Mouse (Mus musculus): ENCODE data around the gene Tmem28.

Gene Tmem28

GRCm38 (mm10) chrX:99820790-99821395 lies at the start of gene Tmem28:
TSS of gene Tmem28 (plus strand) at chrX:99821021.
- no peak for DNase-seq (ENCODE audit: low read depth, low spot score)
- H3K27me3 ChIP-seq (ENCODE audit: control insufficient read depth, insufficient read depth, low read length, poor library complexity, severe bottlenecking), result no peaks in the 10 kb centered on the region
- no peaks in the 10 kb centered on the region for H3K36me3 ChIP-seq (ENCODE audit: control insufficient read depth, insufficient read depth, low read length, poor library complexity, severe bottlenecking)

- DNase-seq (ENCODE audit: low read depth, low spot score), result no peak
- H3K27me3 ChIP-seq (ENCODE audit: control insufficient read depth, insufficient read depth, low read length, poor library complexity, severe bottlenecking), result no peaks in the 10 kb centered on the region
- no peaks in the 10 kb centered on the region for H3K36me3 ChIP-seq (ENCODE audit: control insufficient read depth, insufficient read depth, low read length, poor library complexity, severe bottlenecking)
These were observed 40.5 kb upstream of the Tmem28 start for GRCm38 (mm10) chrX:99780308-99780707.

GRCm38 (mm10) chrX:99808375-99808774 lies 12.4 kb upstream of the Tmem28 start:
- peak; percentile 4 for DNase-seq (ENCODE audit: low read depth, low spot score)
- Histone ChIP-seq H3K27me3 (ENCODE audit: control insufficient read depth, insufficient read depth, low read length, poor library complexity, severe bottlenecking) (no peaks in the 10 kb centered on the region), H3K36me3 (ENCODE audit: control insufficient read depth, insufficient read depth, low read length, poor library complexity, severe bottlenecking) (no peaks in the 10 kb centered on the region)

- Histone ChIP-seq H3K27me3 (ENCODE audit: control insufficient read depth, insufficient read depth, low read length, poor library complexity, severe bottlenecking) (no peaks in the 10 kb centered on the region), H3K36me3 (ENCODE audit: control insufficient read depth, insufficient read depth, low read length, poor library complexity, severe bottlenecking) (no peaks in the 10 kb centered on the region)
- peak; percentile 3 for DNase-seq (ENCODE audit: low read depth, low spot score)
These were observed 1.4 kb upstream of the Tmem28 start for GRCm38 (mm10) chrX:99819395-99819935.

- no peak for DNase-seq (ENCODE audit: low read depth, low spot score)
- no peaks in the 10 kb centered on the region for H3K36me3 ChIP-seq (ENCODE audit: control insufficient read depth, insufficient read depth, low read length, poor library complexity, severe bottlenecking)
These were observed 658 bp upstream of the Tmem28 start for GRCm38 (mm10) chrX:99819936-99820789.

GRCm38 (mm10) chrX:99842090-99842489 lies 21.3 kb downstream of the Tmem28 start:
- Histone ChIP-seq H3K27me3 (ENCODE audit: control insufficient read depth, insufficient read depth, low read length, poor library complexity, severe bottlenecking) (no peaks in the 10 kb centered on the region), H3K36me3 (ENCODE audit: control insufficient read depth, insufficient read depth, low read length, poor library complexity, severe bottlenecking) (no peaks in the 10 kb centered on the region)
- no peak for DNase-seq (ENCODE audit: low read depth, low spot score)

More at GRCm38 (mm10) chrX:99819936-99820789, 658 bp upstream of the Tmem28 start:
- H3K27me3 ChIP-seq (ENCODE audit: control insufficient read depth, insufficient read depth, low read length, poor library complexity, severe bottlenecking), result no peaks in the 10 kb centered on the region

GRCm38 (mm10) chrX:99853261-99853741 lies 32.5 kb downstream of the Tmem28 start:
- DNase-seq (ENCODE audit: low read depth, low spot score), result peak; percentile 34
- Histone ChIP-seq H3K27me3 (ENCODE audit: control insufficient read depth, insufficient read depth, low read length, poor library complexity, severe bottlenecking) (no peaks in the 10 kb centered on the region; the same call in 1 of the 2 replicates), H3K36me3 (ENCODE audit: control insufficient read depth, insufficient read depth, low read length, poor library complexity, severe bottlenecking) (no peaks in the 10 kb centered on the region)

GRCm38 (mm10) chrX:99853834-99854233 lies 33.0 kb downstream of the Tmem28 start:
- no peak for DNase-seq (ENCODE audit: low read depth, low spot score)
- H3K27me3 ChIP-seq (ENCODE audit: control insufficient read depth, insufficient read depth, low read length, poor library complexity, severe bottlenecking), result no peaks in the 10 kb centered on the region; the same call in 1 of the 2 replicates
- no peaks in the 10 kb centered on the region for H3K36me3 ChIP-seq (ENCODE audit: control insufficient read depth, insufficient read depth, low read length, poor library complexity, severe bottlenecking)

- no peak for DNase-seq (ENCODE audit: low read depth, low spot score)
- Histone ChIP-seq H3K27me3 (ENCODE audit: control insufficient read depth, insufficient read depth, low read length, poor library complexity, severe bottlenecking) (no peaks in the 10 kb centered on the region), H3K36me3 (ENCODE audit: control insufficient read depth, insufficient read depth, low read length, poor library complexity, severe bottlenecking) (no peaks in the 10 kb centered on the region)
These were observed 51.4 kb downstream of the Tmem28 start for GRCm38 (mm10) chrX:99872228-99872627.

- DNase-seq (ENCODE audit: low read depth, low spot score), result no peak
- H3K36me3 ChIP-seq (ENCODE audit: control insufficient read depth, insufficient read depth, low read length, poor library complexity, severe bottlenecking), result no peaks in the 10 kb centered on the region
These were observed 51.9 kb downstream of the Tmem28 start for GRCm38 (mm10) chrX:99872632-99873201.

GRCm38 (mm10) chrX:99873259-99873919 lies 52.6 kb downstream of the Tmem28 start:
- Histone ChIP-seq H3K27me3 (ENCODE audit: control insufficient read depth, insufficient read depth, low read length, poor library complexity, severe bottlenecking) (no peaks in the 10 kb centered on the region), H3K36me3 (ENCODE audit: control insufficient read depth, insufficient read depth, low read length, poor library complexity, severe bottlenecking) (no peaks in the 10 kb centered on the region)
- no peak for DNase-seq (ENCODE audit: low read depth, low spot score)

More at GRCm38 (mm10) chrX:99872632-99873201, 51.9 kb downstream of the Tmem28 start:
- no peaks in the 10 kb centered on the region for H3K27me3 ChIP-seq (ENCODE audit: control insufficient read depth, insufficient read depth, low read length, poor library complexity, severe bottlenecking)

GRCm38 (mm10) chrX:99873920-99874296 lies 53.1 kb downstream of the Tmem28 start:
- no peak for DNase-seq (ENCODE audit: low read depth, low spot score)
- Histone ChIP-seq H3K27me3 (ENCODE audit: control insufficient read depth, insufficient read depth, low read length, poor library complexity, severe bottlenecking) (no peaks in the 10 kb centered on the region), H3K36me3 (ENCODE audit: control insufficient read depth, insufficient read depth, low read length, poor library complexity, severe bottlenecking) (no peaks in the 10 kb centered on the region)

- H3K36me3 ChIP-seq (ENCODE audit: control insufficient read depth, insufficient read depth, low read length, poor library complexity, severe bottlenecking), result no peaks in the 10 kb centered on the region
- no peaks in the 10 kb centered on the region for H3K27me3 ChIP-seq (ENCODE audit: control insufficient read depth, insufficient read depth, low read length, poor library complexity, severe bottlenecking)
- no peak for DNase-seq (ENCODE audit: low read depth, low spot score)
These were observed 56.0 kb downstream of the Tmem28 start for GRCm38 (mm10) chrX:99876781-99877180.

GRCm38 (mm10) chrX:99883396-99883795 lies 62.6 kb downstream of the Tmem28 start:
- no peaks in the 10 kb centered on the region for H3K36me3 ChIP-seq (ENCODE audit: control insufficient read depth, insufficient read depth, low read length, poor library complexity, severe bottlenecking)
- DNase-seq (ENCODE audit: low read depth, low spot score), result no peak
- no peaks in the 10 kb centered on the region for H3K27me3 ChIP-seq (ENCODE audit: control insufficient read depth, insufficient read depth, low read length, poor library complexity, severe bottlenecking)
